Mouse (Mus musculus) mature B cell (primary cell): ENCODE data around the gene Rnf225.
"Not testable (repeated sequence)": the region's sequence is repeated elsewhere in the genome, so short reads cannot be mapped to it uniquely, and the experiment has no call there.

Source experiments
- in situ Hi-C: fragments of 300-500 bp; cut with MboI; formaldehyde crosslinking; loops from 2 replicates; pipeline ENCODE4 v1.14.3; 2019

Rnf225 gene

DNA sequence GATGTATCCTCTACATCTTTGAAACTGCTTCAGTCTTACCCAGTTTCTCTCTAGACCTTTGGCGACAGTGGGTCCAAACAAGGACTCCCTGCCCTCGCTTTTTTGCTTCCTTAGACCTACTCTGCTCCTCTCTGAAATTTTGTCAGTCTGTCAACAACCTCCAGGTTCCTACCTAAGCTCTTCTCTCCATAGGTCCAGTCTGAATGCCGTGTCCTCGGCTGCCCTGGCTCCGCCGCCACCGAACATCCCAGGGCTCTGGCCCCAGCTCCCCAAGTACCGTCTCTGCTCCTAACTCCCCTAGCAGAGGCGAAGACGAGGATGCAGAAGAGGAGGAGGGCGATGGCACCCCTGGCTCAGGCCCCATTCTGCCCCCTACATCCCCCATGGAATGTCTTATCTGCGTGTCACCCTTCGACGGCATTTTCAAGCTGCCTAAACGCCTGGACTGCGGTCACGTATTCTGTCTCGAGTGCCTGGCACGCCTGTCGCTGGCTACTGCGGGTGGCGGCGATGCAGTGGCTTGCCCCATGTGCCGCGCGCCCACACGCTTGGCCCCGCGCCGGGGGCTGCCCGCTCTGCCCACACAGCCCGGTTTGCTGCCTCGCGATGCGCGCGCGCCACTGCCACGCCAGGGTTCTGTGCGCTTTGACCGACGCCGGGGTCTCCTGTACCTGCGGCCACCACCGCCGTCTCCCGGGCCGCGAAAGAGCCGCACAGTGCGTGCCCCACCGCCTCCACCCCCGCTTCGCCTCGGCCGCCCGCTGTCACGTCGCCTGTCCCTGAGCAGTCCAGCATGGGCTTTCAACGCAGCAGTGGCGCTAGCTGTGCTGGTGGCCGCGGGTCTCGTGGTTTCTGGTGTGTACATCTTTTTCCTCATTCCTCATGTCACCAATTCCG lies 725 bp downstream of the Rnf225 start:
- in situ Hi-C loops: no loop called here

DNA sequence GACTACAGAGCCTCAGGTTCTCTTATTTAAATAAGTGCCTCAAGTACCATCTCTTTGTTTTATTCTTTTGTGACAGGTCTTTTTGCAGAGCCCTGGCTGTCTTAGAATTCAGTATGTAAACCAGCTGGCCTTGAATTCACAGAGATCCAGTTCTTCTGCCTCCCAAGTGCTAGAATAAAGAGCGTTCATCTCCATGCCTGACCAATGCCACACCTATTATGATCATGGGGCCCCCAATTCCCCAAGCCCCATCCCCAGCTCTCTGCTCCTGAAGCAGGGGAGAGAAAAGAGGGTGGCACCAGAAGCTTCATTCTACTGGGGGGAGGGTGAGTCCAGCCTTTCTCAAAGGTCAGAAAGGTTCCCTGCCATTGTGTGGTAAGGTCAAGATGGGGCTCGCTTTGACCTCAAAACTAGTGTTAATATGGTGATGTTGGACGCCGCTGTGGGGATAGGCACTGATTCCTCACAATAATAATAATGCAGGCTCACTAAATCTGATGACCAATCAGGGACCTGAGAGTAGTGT lies 6.5 kb downstream of the Rnf225 start:
- in situ Hi-C loops: no loop called here

GRCm38 (mm10) chr7:12934808-12935207 lies 7.6 kb downstream of the Rnf225 start:
- in situ Hi-C loops: no loop called here

DNA sequence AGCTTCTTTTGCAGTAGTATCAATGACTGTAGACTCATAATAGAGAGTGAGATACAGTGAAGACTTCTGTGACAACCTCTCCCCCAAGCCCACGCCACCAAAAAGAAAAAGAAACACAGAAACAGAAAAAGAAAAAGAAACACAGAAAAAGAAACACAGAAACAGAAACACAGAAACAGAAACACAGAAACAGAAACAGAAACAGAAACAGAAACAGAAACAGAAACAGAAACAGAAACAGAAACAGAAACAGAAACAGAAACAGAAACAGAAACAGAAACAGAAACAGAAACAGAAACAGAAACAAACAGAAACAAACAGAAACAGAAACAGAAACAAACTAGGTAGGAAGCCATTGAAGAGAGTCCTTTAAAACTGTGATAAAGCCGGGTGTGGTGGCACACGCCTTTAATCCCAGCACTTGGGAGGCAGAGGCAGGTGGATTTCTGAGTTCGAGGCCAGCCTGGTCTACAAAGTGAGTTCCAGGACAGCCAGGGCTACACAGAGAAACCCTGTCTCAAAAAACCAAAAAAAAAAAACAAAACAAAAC lies 10.1 kb downstream of the Rnf225 start:
- in situ Hi-C loops: not testable (repeated sequence)

GRCm38 (mm10) chr7:12940599-12940998 lies 13.4 kb downstream of the Rnf225 start:
- in situ Hi-C loops: no loop called here

DNA sequence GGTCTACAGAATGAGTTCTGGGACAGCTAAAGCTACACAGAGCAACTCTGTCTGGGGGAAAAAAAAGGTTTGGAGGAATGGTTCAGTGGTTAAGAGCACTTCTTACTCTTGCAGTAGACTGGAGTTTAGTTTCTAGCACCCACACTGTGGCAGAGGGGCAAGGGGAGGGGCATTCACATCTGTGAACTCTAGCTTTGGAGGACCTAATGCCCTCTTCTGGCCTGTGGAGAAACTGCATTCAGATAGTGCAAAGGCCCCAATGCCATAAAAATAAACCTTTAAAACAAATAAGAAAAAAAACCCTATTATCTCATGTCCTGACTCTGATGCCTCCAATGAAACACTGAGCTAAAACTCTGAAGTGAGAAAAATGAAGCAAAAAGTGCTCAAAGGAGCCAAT lies 16.3 kb downstream of the Rnf225 start:
- in situ Hi-C loops: no loop called here

DNA sequence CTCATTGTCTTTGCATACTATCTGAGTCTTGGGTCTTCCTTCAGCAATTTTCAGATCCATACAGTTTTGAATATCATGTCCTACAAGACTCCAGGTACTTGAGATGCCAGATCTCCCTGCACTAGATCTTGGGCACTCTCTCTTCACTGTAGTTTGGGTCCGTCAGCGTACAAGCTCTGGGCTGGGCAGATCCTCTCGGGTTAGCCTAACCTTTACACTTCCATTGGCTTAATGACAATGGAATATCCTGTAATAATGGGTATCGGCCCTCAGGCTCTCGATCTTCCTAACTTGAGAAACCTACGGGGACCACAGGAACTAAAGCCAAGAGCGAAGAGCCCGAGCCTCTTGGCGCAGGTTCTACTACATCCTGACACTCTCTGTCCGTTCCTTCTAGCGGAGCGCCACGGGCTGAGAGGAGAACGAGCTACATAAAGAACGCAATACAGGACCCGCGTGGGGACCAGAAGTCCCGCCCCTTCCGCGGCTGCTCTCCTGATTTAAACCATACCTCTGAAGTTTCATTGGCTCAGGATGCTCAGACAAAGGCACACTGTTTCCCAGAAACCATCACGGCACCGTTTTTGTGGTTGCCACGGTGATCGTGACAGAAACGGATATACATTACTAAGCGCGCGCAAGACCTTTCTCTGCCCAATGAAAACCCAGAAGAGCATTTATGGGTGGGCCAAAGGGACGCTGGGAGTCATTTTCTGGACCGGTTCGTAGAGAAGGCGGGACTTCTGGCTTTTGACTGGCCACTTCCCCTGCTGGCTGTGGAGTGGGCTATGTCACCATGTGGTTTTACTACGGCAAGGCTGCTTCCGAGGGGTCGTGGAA lies 22.0 kb downstream of the Rnf225 start:
- in situ Hi-C loops: no loop called here

- in situ Hi-C loops: no loop called here
These were observed 22.6 kb downstream of the Rnf225 start for GRCm38 (mm10) chr7:12949872-12950229.

GRCm38 (mm10) chr7:12954896-12955295 lies 27.7 kb downstream of the Rnf225 start:
- in situ Hi-C loops: no loop called here

- in situ Hi-C loops: no loop called here
These were observed 30.3 kb downstream of the Rnf225 start for GRCm38 (mm10) chr7:12957511-12957910.

DNA sequence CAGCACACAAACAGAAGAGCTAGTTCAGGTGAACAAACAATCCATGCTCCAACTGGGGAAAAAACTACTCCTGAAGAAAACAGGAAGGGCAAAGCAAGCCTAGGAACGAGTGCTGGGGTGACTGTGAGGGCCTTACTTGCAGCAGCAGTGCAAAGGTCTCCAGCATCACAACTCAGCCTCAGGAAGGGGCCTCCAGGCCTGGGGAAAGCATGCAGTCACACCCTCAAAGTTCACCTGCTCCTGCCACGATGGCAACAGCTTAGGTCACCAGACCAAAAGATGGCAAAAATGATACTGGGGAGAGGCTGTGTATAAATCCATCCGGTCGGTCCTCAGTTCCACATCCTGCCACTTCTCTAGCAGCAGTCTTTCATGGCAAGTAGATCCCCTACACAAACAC lies 31.7 kb downstream of the Rnf225 start:
- in situ Hi-C loops: no loop called here

DNA sequence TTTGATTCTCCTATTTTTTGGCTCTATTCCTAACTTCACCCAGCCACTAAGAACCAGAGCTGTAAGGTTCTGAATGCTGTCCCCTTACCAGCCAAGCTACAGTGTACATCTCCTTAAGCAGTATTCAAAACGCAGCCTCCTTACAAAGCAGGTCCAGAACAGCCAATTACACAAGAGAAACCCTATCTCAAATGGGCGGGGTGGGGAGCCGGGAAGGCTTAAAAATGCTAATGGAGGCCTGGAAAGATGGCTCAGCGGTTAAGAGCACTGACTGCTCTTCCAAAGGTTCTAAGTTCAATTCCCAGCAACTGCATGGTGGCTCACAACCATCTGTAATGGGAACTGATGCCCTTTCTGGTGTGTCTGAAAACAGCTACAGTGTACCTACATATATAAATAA lies 32.5 kb downstream of the Rnf225 start:
- in situ Hi-C loops: no loop called here

DNA sequence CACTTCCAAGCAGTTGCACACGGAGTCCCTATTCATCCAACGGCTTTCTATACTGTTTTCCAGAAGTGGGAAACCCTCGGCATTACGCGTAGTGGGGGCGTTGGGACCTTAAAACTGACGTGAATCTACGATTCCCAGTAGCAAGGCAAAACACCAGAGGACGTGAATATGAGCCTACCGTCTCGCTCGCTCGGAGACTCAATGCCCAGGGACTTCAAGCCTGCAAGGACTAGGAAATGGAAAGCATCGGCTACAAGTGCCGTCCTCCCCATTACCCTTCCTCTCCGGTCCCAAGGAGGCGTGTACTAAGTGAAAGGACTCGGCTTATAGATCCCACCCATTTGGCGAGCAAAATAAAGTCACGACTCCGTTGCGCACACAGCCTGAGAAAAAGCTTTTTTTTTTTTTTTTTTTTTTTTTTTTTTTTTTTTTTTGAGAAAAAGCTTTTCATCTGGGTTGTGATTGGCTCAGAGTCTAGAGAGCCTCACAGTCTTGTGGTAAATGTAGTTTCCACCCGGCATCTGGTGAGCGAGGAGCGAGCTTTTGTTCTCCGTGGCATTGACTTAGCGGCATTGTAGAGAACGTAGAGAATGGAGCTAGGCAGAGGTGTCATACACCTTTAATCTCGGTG lies 34.4 kb downstream of the Rnf225 start:
- in situ Hi-C loops: no loop called here

DNA sequence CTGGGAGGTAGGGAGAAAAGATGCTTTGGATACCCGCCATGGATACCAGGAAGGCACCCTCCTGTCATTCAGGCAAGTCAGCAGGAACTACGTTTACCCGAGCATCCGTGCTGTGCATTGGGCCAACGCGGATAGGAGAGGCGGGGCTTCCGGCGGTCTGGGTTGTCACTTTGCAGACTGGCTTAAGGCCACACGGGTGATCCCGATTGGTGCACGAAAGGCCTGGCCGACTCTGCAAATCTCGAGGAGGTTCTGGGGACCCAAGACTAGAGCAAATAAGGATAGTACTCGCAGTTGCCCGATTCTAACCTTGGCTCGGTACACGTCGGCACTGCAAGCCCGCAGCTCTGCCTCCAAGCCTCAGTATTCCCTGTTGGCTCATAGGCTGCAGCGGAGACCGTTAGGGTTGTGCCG lies 38.5 kb downstream of the Rnf225 start, which contains the start of gene Zfp324:
TSS of gene Zfp324 (plus strand) at position 161 of the 414 bp plus-strand sequence.
- in situ Hi-C loops: no loop called here

GRCm38 (mm10) chr7:12966104-12966845 lies 39.1 kb downstream of the Rnf225 start:
- in situ Hi-C loops: no loop called here

DNA sequence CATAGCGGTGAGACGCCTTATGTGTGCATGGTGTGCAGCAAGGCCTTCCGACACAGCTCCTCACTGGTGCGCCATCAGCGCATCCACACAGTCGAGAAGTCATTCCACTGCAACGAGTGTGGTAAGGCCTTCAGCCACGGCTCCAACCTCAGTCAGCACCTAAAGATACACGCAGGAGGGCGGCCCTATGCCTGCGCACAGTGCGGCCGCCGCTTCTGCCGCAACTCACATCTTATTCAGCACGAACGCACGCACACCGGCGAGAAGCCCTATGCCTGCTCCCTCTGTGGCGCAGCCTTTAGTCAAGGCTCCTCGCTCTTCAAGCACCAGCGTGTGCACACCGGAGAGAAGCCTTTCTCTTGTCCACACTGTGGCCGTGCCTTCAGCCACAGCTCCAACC lies 43.7 kb downstream of the Rnf225 start:
- in situ Hi-C loops: no loop called here

- in situ Hi-C loops: no loop called here
These were observed 50.6 kb downstream of the Rnf225 start, which contains the start of gene Zfp446 for GRCm38 (mm10) chr7:12977682-12978389. Zfp446 (plus strand) TSS chr7:12977848.

DNA sequence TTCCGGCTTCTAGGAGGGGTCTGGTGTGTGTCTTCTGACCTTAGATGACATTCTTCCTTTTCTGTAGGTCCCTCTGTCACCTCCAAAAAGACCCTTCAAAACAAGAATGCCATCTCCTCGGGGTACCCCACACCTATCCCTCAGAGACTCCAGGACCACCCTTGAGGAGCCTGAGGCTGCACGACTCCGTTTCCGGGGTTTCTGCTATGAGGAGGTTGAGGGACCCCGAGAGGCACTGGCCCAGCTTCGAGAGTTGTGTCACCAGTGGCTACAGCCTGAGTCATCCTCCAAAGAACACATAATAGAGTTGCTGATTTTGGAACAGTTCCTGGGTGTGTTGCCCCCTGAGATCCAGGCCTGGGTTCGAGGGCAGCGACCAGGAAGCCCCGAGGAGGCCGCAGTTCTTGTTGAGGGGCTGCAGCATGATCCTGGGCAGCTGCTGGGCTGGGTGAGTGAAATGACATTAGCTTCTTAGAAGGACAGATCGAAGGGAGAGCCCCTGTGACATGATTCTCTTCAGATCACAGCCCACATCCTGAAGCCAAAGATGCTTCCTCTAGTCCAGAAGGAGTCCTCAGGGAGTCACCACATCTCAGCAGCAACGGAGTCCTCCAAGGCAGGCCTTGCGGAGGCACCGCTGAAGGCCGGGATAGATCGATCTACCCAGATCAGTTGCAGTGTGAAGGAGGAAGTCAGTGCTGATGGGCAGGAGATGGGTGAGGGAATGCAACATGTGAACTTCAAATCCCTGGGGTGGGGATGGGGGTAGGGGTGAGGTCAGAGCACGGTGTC lies 51.9 kb downstream of the Rnf225 start:
- in situ Hi-C loops: no loop called here

- in situ Hi-C loops: no loop called here
These were observed 52.6 kb downstream of the Rnf225 start for GRCm38 (mm10) chr7:12979776-12980175.

- in situ Hi-C loops: no loop called here
These were observed 53.1 kb downstream of the Rnf225 start for GRCm38 (mm10) chr7:12980291-12980690.
